ENCODE assay signal across 29 mouse cellular contexts in genomic region chr19:37119281-37119680, GRCm38 (mm10).
DNase-seq lines count a peak whose midpoint lies in the region; ATAC-seq and TF ChIP-seq lines count a peak whose summit lies in the region.
"Had no signal": no experiment of that assay in that cellular context is flagged by ENCODE, and none has a peak within 500 bp of the region (broad histone marks: within the 10 kb centered on the region; RNA-seq: fewer than 3 reads in every experiment).

No protein-coding gene starts in this region.

- 49% methylated on average over 2 of the region's 2 CpGs for WGBS in embryonic facial prominence, embryonic 14.5 days
- WGBS in embryonic facial prominence, embryonic 10.5 days, result 65% methylated on average over 2 of the region's 2 CpGs
- 41% methylated on average over 2 of the region's 2 CpGs for WGBS in heart, embryonic 12.5 days
- WGBS in midbrain, embryonic 14.5 days, result 56% methylated on average over 2 of the region's 2 CpGs
- 63% methylated on average over 2 of the region's 2 CpGs for WGBS in midbrain, embryonic 10.5 days
- WGBS in forebrain, postnatal 0 days, result 68% methylated on average over 2 of the region's 2 CpGs

- no peaks in the 10 kb centered on the region for H3K4me1 ChIP-seq in embryonic facial prominence, embryonic 14.5 days (ENCODE audit: control insufficient read depth, insufficient read depth, low read length)
- H3K4me1 ChIP-seq in embryonic facial prominence, embryonic 10.5 days, result no peaks in the 10 kb centered on the region
- H3K4me1 ChIP-seq in heart, embryonic 12.5 days (replicated peaks), result peaks cover 16% of the 10 kb centered on the region
- no peaks in the 10 kb centered on the region for H3K4me1 ChIP-seq in midbrain, embryonic 14.5 days (ENCODE audit: control insufficient read depth, insufficient read depth, low read length)
- H3K4me1 ChIP-seq in midbrain, embryonic 10.5 days, result no peaks in the 10 kb centered on the region
- no peaks in the 10 kb centered on the region for H3K4me1 ChIP-seq in forebrain, postnatal 0 days (ENCODE audit: insufficient read depth)
- H3K4me1 ChIP-seq: hindbrain, embryonic 12.5 days; limb, embryonic 13.5 days; midbrain, embryonic 15.5 days; neural tube, embryonic 13.5 days had no signal

- no peak overlapping the region for H3K27ac ChIP-seq in embryonic facial prominence, embryonic 14.5 days (replicated peaks; ENCODE audit: low read depth, low read length)
- H3K27ac ChIP-seq in embryonic facial prominence, embryonic 10.5 days (replicated peaks), result no peak overlapping the region
- H3K27ac ChIP-seq in heart, embryonic 12.5 days (ENCODE audit: poor library complexity, severe bottlenecking), result no peak overlapping the region
- H3K27ac ChIP-seq in midbrain, embryonic 14.5 days (replicated peaks; ENCODE audit: low read depth, low read length), result no peak overlapping the region
- no peak overlapping the region for H3K27ac ChIP-seq in midbrain, embryonic 10.5 days (replicated peaks)
- no peak overlapping the region for H3K27ac ChIP-seq in forebrain, postnatal 0 days (ENCODE audit: low read depth, low read length)
- H3K27ac ChIP-seq: hindbrain, embryonic 12.5 days; limb, embryonic 13.5 days; liver, embryonic 12.5 days; midbrain, embryonic 15.5 days; neural tube, embryonic 13.5 days had no signal

- ATAC-seq in embryonic facial prominence, embryonic 14.5 days (ENCODE audit: low read depth), result no peak
- ATAC-seq in heart, embryonic 12.5 days (ENCODE audit: insufficient number of reproducible peaks, low FRiP score), result no peak
- no peak for ATAC-seq in midbrain, embryonic 14.5 days (ENCODE audit: low FRiP score, low TSS enrichment)
- ATAC-seq in forebrain, postnatal 0 days, result no peak
- ATAC-seq: CD4-positive, CD25-positive, alpha-beta regulatory T cell, adult 4 months; intestine, postnatal 0 days; liver, embryonic 12.5 days; midbrain, embryonic 15.5 days had no signal

- TF ChIP-seq CTCF in forebrain, postnatal 0 days (IDR thresholded peaks at IDR 0.05; ENCODE audit: low read depth), result no peak

- no peaks in the 10 kb centered on the region for H3K36me3 ChIP-seq in embryonic facial prominence, embryonic 14.5 days (ENCODE audit: control insufficient read depth, insufficient read depth, low read length)
- no peaks in the 10 kb centered on the region for H3K36me3 ChIP-seq in embryonic facial prominence, embryonic 10.5 days (replicated peaks)
- H3K36me3 ChIP-seq in heart, embryonic 12.5 days, result no peaks in the 10 kb centered on the region
- H3K36me3 ChIP-seq in midbrain, embryonic 14.5 days (ENCODE audit: control insufficient read depth, insufficient read depth, low read length), result peaks cover 5% of the 10 kb centered on the region
- no peaks in the 10 kb centered on the region for H3K36me3 ChIP-seq in midbrain, embryonic 10.5 days
- H3K36me3 ChIP-seq in forebrain, postnatal 0 days (ENCODE audit: insufficient read depth), result peaks cover 6% of the 10 kb centered on the region; the same call in 1 of the 2 replicates
- H3K36me3 ChIP-seq: hindbrain, embryonic 12.5 days; limb, embryonic 13.5 days; liver, embryonic 12.5 days; midbrain, embryonic 15.5 days; neural tube, embryonic 13.5 days had no signal

- no peak overlapping the region for H3K4me3 ChIP-seq in embryonic facial prominence, embryonic 14.5 days (ENCODE audit: low read depth, low read length)
- H3K4me3 ChIP-seq in embryonic facial prominence, embryonic 10.5 days, result no peak overlapping the region
- H3K4me3 ChIP-seq in heart, embryonic 12.5 days, result no peak overlapping the region
- H3K4me3 ChIP-seq in midbrain, embryonic 14.5 days (replicated peaks; ENCODE audit: low read depth, low read length), result no peak overlapping the region
- no peak overlapping the region for H3K4me3 ChIP-seq in midbrain, embryonic 10.5 days
- H3K4me3 ChIP-seq in forebrain, postnatal 0 days (ENCODE audit: low read depth, low read length), result no peak overlapping the region
- H3K4me3 ChIP-seq: hindbrain, embryonic 12.5 days; limb, embryonic 13.5 days; liver, embryonic 12.5 days; midbrain, embryonic 15.5 days; myocyte; neural tube, embryonic 13.5 days had no signal

- no peaks in the 10 kb centered on the region for H3K9me3 ChIP-seq in embryonic facial prominence, embryonic 14.5 days (ENCODE audit: control insufficient read depth, low read length)
- no peaks in the 10 kb centered on the region for H3K9me3 ChIP-seq in embryonic facial prominence, embryonic 10.5 days
- H3K9me3 ChIP-seq in heart, embryonic 12.5 days (replicated peaks), result no peaks in the 10 kb centered on the region
- no peaks in the 10 kb centered on the region for H3K9me3 ChIP-seq in midbrain, embryonic 14.5 days (ENCODE audit: control insufficient read depth, low read length)
- H3K9me3 ChIP-seq in midbrain, embryonic 10.5 days (replicated peaks), result no peaks in the 10 kb centered on the region
- no peaks in the 10 kb centered on the region for H3K9me3 ChIP-seq in forebrain, postnatal 0 days (ENCODE audit: low read length)
- H3K9me3 ChIP-seq: hindbrain, embryonic 12.5 days; limb, embryonic 13.5 days; liver, embryonic 12.5 days; midbrain, embryonic 15.5 days; neural tube, embryonic 13.5 days had no signal

- H3K4me2 ChIP-seq in embryonic facial prominence, embryonic 14.5 days (ENCODE audit: low read depth, low read length), result no peak overlapping the region
- H3K4me2 ChIP-seq in heart, embryonic 12.5 days, result no peak overlapping the region
- H3K4me2 ChIP-seq in midbrain, embryonic 14.5 days (ENCODE audit: low read length), result no peak overlapping the region
- no peak overlapping the region for H3K4me2 ChIP-seq in forebrain, postnatal 0 days (ENCODE audit: low read depth)
- H3K4me2 ChIP-seq: heart, embryonic 11.5 days; hindbrain, embryonic 12.5 days; limb, embryonic 13.5 days; liver, embryonic 12.5 days; midbrain, embryonic 15.5 days; neural tube, embryonic 13.5 days had no signal

- no peak overlapping the region for H3K9ac ChIP-seq in embryonic facial prominence, embryonic 14.5 days (ENCODE audit: low read depth, low read length)
- H3K9ac ChIP-seq in heart, embryonic 12.5 days, result no peak overlapping the region
- no peak overlapping the region for H3K9ac ChIP-seq in midbrain, embryonic 14.5 days (replicated peaks; ENCODE audit: low read length)
- no peak overlapping the region for H3K9ac ChIP-seq in forebrain, postnatal 0 days
- H3K9ac ChIP-seq: hindbrain, embryonic 12.5 days; limb, embryonic 13.5 days; liver, embryonic 12.5 days; midbrain, embryonic 15.5 days; neural tube, embryonic 13.5 days had no signal

- H3K27me3 ChIP-seq in embryonic facial prominence, embryonic 14.5 days (replicated peaks; ENCODE audit: control insufficient read depth, insufficient read depth, low read length), result no peaks in the 10 kb centered on the region
- H3K27me3 ChIP-seq in embryonic facial prominence, embryonic 10.5 days (replicated peaks; ENCODE audit: low read depth, poor library complexity, severe bottlenecking), result no peaks in the 10 kb centered on the region
- H3K27me3 ChIP-seq in heart, embryonic 12.5 days (replicated peaks), result no peaks in the 10 kb centered on the region
- no peaks in the 10 kb centered on the region for H3K27me3 ChIP-seq in midbrain, embryonic 14.5 days (ENCODE audit: control insufficient read depth, insufficient read depth, low read length)
- no peaks in the 10 kb centered on the region for H3K27me3 ChIP-seq in midbrain, embryonic 10.5 days (ENCODE audit: low read depth, poor library complexity, severe bottlenecking)
- H3K27me3 ChIP-seq in forebrain, postnatal 0 days (ENCODE audit: insufficient read depth, low read length), result no peaks in the 10 kb centered on the region
- H3K27me3 ChIP-seq: hindbrain, embryonic 12.5 days; limb, embryonic 13.5 days; liver, embryonic 12.5 days; midbrain, embryonic 15.5 days; neural tube, embryonic 13.5 days had no signal

- peak; percentile 19 for DNase-seq in embryonic facial prominence, embryonic 14.5 days (ENCODE audit: low spot score)
- DNase-seq in embryonic facial prominence, embryonic 10.5 days (ENCODE audit: low spot score), result no peak
- peak; percentile 33 to 37 for DNase-seq in heart, adult 18-20 months
- DNase-seq in midbrain, embryonic 14.5 days, result peak; percentile 28
- no peak for DNase-seq in midbrain, embryonic 10.5 days (ENCODE audit: low spot score)
- DNase-seq in skeletal muscle tissue, adult 2 months (ENCODE audit: low read depth, low spot score), result peak; percentile 41
- DNase-seq in forebrain, postnatal 0 days, result no peak
- DNase-seq: cerebellum, adult 8-10 months; cerebellum, postnatal 36 days; embryo, embryonic 11 days; gastrocnemius, postnatal 36 days; heart, postnatal 14 days; kidney, postnatal 14 days; layer of hippocampus, postnatal 36 days; lung, adult 18-20 months; lung, postnatal 14 days; retina, postnatal 1 day; right cerebral cortex, postnatal 25 days; thymus, postnatal 25 days had no signal

Comparison
In these comparisons a context has a peak if more than half of its experiments do, and no peak if none do; other contexts are left out.
1. DNase-seq: peak in embryonic facial prominence, embryonic 14.5 days (single experiment), heart, adult 18-20 months (2 of 2), midbrain, embryonic 14.5 days (single experiment) and skeletal muscle tissue, adult 2 months (single experiment); none in embryonic facial prominence, embryonic 10.5 days (single experiment), midbrain, embryonic 10.5 days (single experiment) and forebrain, postnatal 0 days (single experiment).